Mouse (Mus musculus) telencephalon, adult 2 months (tissue): ENCODE measurements around the gene Cct4.

Experiments used
- DNase-seq: peaks from one replicate; pipeline ENCODE4 v3.0.0-alpha.2; 2011; ENCODE audit warnings: low read depth, low spot score

Cct4 gene

DNA sequence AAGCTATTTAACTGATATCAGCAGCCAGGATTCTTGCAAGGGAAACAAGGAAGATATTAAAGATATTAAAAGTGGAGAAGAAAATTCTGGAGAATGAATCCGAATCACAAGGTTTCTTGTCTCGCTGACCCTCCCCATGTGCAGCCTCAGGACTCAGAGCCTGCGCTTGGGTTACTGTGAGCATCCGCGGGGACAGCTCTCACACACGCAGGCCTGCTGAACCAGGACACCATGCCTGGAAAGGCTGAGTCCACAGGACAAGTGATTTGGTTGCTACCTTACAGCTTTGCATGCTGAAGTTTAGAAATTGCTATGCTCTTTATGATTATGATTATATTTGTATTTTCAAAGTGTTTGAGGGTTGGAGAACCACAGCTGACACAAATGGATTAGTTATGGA, 39.1 kb downstream of the Cct4 start:
- DNase-seq: no peak

DNA sequence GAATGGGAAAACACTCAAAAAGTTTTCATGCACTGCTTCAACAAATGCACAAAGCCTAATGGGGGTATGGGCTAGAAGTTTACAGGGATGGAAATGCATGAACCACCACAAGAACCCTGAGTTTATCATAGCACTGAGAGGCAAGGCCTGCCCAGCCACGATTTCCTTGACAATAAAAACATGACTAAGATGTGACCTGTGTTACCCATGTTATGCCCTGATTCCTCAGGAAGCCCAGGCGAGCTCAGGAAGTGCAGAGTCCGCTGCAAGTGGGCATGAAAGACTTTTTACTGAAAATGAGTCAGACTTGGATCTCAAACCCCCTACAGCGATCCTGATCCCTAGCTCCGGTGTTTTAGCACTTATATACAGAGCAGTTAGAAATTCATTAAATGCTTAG, 56.9 kb downstream of the Cct4 start:
- no peak for DNase-seq

- DNase-seq: no peak
These were observed 57.6 kb downstream of the Cct4 start for GRCm38 (mm10) chr11:23047663-23048582.

DNA sequence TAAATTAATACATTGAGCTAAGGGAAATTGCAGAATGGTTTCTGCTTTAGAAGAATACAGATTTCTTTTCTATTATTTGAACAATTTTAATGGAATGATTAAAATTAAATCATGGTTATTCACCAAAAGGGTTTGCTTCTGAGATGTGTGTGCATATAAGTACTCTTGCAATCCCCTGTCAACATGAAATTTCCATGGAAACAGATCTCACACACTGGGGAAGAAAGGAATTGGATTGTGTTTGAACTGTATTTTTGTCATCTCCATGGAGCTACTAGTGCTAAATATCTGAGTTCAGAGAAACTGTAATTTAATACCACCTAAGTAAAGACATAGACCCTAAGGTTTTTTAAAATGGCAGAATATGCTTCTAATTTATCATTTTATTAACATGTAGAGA, 59.3 kb downstream of the Cct4 start:
- no peak for DNase-seq

- no peak for DNase-seq
These were observed 62.0 kb downstream of the Cct4 start for GRCm38 (mm10) chr11:23052353-23052752.
